Mouse (Mus musculus) spleen, adult 2 months (tissue): ENCODE measurements around the gene Myog. TPM values are rescaled to one million over a fixed set of nuclear protein-coding genes. Genes with fewer than 3 reads are reported as not detected.

ENCODE experiments used
- DNase-seq, 2 experiments: peaks; one replicate each; pipeline versions ENCODE4 v3.0.0 to v3.0.0-alpha.2; 2012 to 2021; ENCODE audit warnings: low spot score in 2 of 2, low read depth in 1 of 2
- H3K27ac ChIP-seq: fragments of 200-500 bp; 2 replicates; pipeline ENCODE4 v1.5.1; 2012; ENCODE audit warnings: low read length, inconsistent platforms; ENCODE audit not compliant: insufficient read depth
- H3K27me3 ChIP-seq: fragments of 200-500 bp; 2 replicates; pipeline ENCODE4 v1.6.1; 2012; ENCODE audit warnings: mild to moderate bottlenecking, moderate library complexity, low read length, inconsistent platforms; ENCODE audit not compliant: control insufficient read depth, insufficient read depth
- H3K36me3 ChIP-seq: fragments of 200-500 bp; 2 replicates; pipeline ENCODE4 v1.6.1; 2012; ENCODE audit warnings: mild to moderate bottlenecking, low read length, inconsistent platforms; ENCODE audit not compliant: control insufficient read depth, insufficient read depth
- H3K4me1 ChIP-seq: fragments of 200-500 bp; 2 replicates; pipeline ENCODE4 v1.6.1; 2011; ENCODE audit warnings: inconsistent platforms; ENCODE audit not compliant: control insufficient read depth, insufficient read depth, insufficient read length
- H3K4me3 ChIP-seq: fragments of 200-500 bp; 2 replicates; pipeline ENCODE4 v1.5.1; 2011; ENCODE audit warnings: mild to moderate bottlenecking, inconsistent platforms; ENCODE audit not compliant: insufficient read depth, insufficient read length; ENCODE audit errors: extremely low read depth
- CTCF ChIP-seq: fragments of 200-500 bp; IDR thresholded peaks from 2 replicates; pipeline ENCODE4 v1.5.1; 2011; ENCODE audit warnings: mild to moderate bottlenecking, inconsistent platforms; ENCODE audit not compliant: insufficient read depth, insufficient read length, insufficient replicate concordance; ENCODE audit errors: extremely low read depth
- POLR2A ChIP-seq: fragments of 200-500 bp; IDR thresholded peaks from 2 replicates; pipeline ENCODE4 v1.6.1; 2011; ENCODE audit warnings: low read depth, low read length, inconsistent platforms
- WGBS: fragments of 180-500 bp; shearing (Covaris S2); methylation state at CpG from one replicate; pipeline ENCODE4 v1.1.7; 2018; 5-methylcytosine and 5-hydroxymethylcytosine counted together
- polyA plus RNA-seq: library from polyadenylated mRNA; depleted of rRNA; stranded (reverse); fragments of >200 nt; gene quantifications from 2 replicates; pipeline ENCODE4 v1.2.3, GENCODE M21; 2012

The Myog gene
- polyA plus RNA-seq, 1 experiment = not detected

DNA sequence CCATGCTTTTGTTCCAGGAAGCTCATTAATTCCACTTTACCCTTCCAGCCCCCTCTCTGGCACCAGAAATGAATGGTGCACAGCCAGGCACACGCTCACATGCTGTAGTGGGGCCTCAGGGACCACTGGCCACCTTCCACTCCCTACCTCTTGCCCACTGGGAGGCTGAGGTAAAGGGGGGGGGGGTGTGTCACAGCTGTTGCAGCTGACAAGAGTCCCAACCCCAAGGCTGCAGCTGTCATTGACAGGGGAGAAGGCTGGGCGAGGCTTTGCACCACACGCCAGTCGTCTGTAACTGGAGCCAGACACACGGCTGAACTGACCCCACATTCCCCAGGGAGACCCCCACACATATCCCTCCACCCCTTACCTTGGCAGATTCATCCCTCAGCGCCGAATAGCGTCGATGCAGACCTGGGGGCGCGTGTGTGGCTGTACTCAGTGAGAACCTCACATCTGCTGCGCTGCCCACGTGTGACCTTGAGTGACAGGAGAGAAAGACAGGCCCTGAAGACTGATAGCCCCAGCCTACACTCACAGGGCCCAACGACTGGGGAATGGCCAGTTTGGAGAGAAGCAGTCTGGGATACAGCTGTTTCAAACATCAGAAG is 31.0 kb downstream of the Myog start:
- Histone ChIP-seq H3K4me3 (no peak overlapping the region), H3K36me3 (no peaks in the 10 kb centered on the region), H3K4me1 (no peaks in the 10 kb centered on the region), H3K27ac (no peak overlapping the region), H3K27me3 (no peaks in the 10 kb centered on the region)
- TF ChIP-seq POLR2A (no peak), CTCF (no peak)
- DNase-seq = no peak
- WGBS = 73% methylated on average over 14 of the region's 14 CpGs

DNA sequence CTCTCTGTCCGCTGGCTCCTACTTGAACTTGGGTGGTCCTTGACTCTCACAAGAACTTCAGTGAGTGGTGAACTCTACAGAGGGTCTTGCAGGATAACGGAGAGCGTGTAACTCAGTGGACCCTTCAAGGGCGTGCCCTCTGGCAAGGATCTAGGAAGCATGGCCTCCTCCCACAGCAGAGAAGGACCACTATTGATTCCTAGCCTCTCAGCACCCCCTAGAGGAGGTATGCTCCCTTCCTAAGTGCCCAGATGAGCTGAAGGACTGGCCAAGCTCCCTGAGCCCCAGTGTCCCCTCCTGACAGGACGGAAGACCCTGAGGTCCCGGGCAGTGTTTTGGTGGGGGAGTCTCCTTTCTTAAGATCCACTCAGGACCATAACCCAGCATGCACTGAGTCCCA is 32.8 kb downstream of the Myog start:
- peak in 1 of 2 experiments; percentile 22 for DNase-seq
- H3K27me3 ChIP-seq = no peaks in the 10 kb centered on the region
- WGBS = 74% methylated on average over 6 of the region's 6 CpGs

GRCm38 (mm10) chr1:134326841-134327346 is 37.1 kb downstream of the Myog start:
- H3K4me1 ChIP-seq = no peaks in the 10 kb centered on the region
- H3K27ac ChIP-seq = no peak overlapping the region
- no peaks in the 10 kb centered on the region for H3K36me3 ChIP-seq
- H3K4me3 ChIP-seq = no peak overlapping the region
- H3K27me3 ChIP-seq = no peaks in the 10 kb centered on the region
- DNase-seq = no peak
- TF ChIP-seq CTCF (no peak), POLR2A (no peak)
- WGBS = 95% methylated on average over 12 of the region's 12 CpGs

More for the DNA sequence above, 32.8 kb downstream of the Myog start:
- TF ChIP-seq CTCF (peak; percentile 18; the same call in 1 of the 2 replicates), POLR2A (no peak)
- Histone ChIP-seq H3K4me3 (no peak overlapping the region), H3K27ac (no peak overlapping the region), H3K36me3 (no peaks in the 10 kb centered on the region), H3K4me1 (no peaks in the 10 kb centered on the region)

GRCm38 (mm10) chr1:134331879-134332635 is 42.3 kb downstream of the Myog start:
- TF ChIP-seq CTCF (peak; percentile 65; the same call in 1 of the 2 replicates), POLR2A (no peak)
- H3K4me3 ChIP-seq = no peak overlapping the region
- WGBS = 40% methylated on average over 20 of the region's 20 CpGs
- no peaks in the 10 kb centered on the region for H3K36me3 ChIP-seq
- DNase-seq = peak; percentile 25 to 63
- H3K4me1 ChIP-seq = 0 out of 2 replicates have a peak, but pooled peaks cover 5% of the 10 kb centered on the region
- H3K27me3 ChIP-seq = no peaks in the 10 kb centered on the region
- no peak overlapping the region for H3K27ac ChIP-seq

- Histone ChIP-seq H3K36me3 (no peaks in the 10 kb centered on the region), H3K27me3 (no peaks in the 10 kb centered on the region), H3K27ac (no peak within 1 kb of the TSS), H3K4me3 (no peak within 1 kb of the TSS), H3K4me1 (0 out of 2 replicates have a peak, but pooled peaks cover 5% of the 10 kb centered on the region)
- 3% methylated on average over 13 of the region's 13 CpGs for WGBS
- no peak for DNase-seq
- no peak for TF ChIP-seq CTCF
These were observed 43.0 kb downstream of the Myog start, which contains the start of gene Ppfia4 for GRCm38 (mm10) chr1:134332770-134333271. Ppfia4 (minus strand) TSS chr1:134332928.

GRCm38 (mm10) chr1:134333371-134334110 is 43.8 kb downstream of the Myog start:
- Histone ChIP-seq H3K36me3 (no peaks in the 10 kb centered on the region), H3K27ac (no peak overlapping the region), H3K4me1 (0 out of 2 replicates have a peak, but pooled peaks cover 5% of the 10 kb centered on the region), H3K4me3 (no peak overlapping the region), H3K27me3 (no peaks in the 10 kb centered on the region)
- no peak for DNase-seq
- WGBS = 80% methylated on average over 10 of the region's 10 CpGs
- TF ChIP-seq POLR2A = no peak
- TF ChIP-seq CTCF = no peak
